Mouse (Mus musculus): ENCODE results near the gene Rabl6. TPM values are rescaled to one million over a fixed set of nuclear protein-coding genes. Genes with fewer than 3 reads are reported as not detected.

Rabl6 gene
- polyA plus RNA-seq (2017; shearing (Covaris generic)): 10 to 100 TPM; 17.0 to 20.1 TPM

- ATAC-seq: peak; percentile 82
Observed at GRCm38 (mm10) chr2:25607761-25608622, at the start of gene Rabl6. TSS of gene Rabl6 (minus strand) at chr2:25608521.

GRCm38 (mm10) chr2:25657652-25658051 lies 49.3 kb upstream of the Rabl6 start, which contains the start of gene Lcn5:
TSS of gene Lcn5 (plus strand) at chr2:25657952.
- ATAC-seq: no peak

GRCm38 (mm10) chr2:25657246-25657645 lies 48.9 kb upstream of the Rabl6 start:
- ATAC-seq: no peak

- no peak for ATAC-seq
Observed at GRCm38 (mm10) chr2:25656691-25657090, 48.4 kb upstream of the Rabl6 start.

GRCm38 (mm10) chr2:25654502-25654901 lies 46.2 kb upstream of the Rabl6 start:
- ATAC-seq: no peak

- ATAC-seq: no peak
Observed at GRCm38 (mm10) chr2:25652902-25653301, 44.6 kb upstream of the Rabl6 start, which contains the start of gene Lcn8. TSS of gene Lcn8 (plus strand) at chr2:25653120.

GRCm38 (mm10) chr2:25639890-25640289 lies 31.6 kb upstream of the Rabl6 start:
- no peak for ATAC-seq

GRCm38 (mm10) chr2:25634046-25634445 lies 25.7 kb upstream of the Rabl6 start:
- no peak for ATAC-seq

- no peak for ATAC-seq
Observed at GRCm38 (mm10) chr2:25633616-25634015, 25.3 kb upstream of the Rabl6 start.

- ATAC-seq: no peak
Observed at GRCm38 (mm10) chr2:25628738-25629137, 20.4 kb upstream of the Rabl6 start.

GRCm38 (mm10) chr2:25627811-25628210 lies 19.5 kb upstream of the Rabl6 start, which contains the start of gene Fcna:
TSS of gene Fcna (minus strand) at chr2:25628030.
- no peak for ATAC-seq

GRCm38 (mm10) chr2:25625986-25626385 lies 17.7 kb upstream of the Rabl6 start:
- no peak for ATAC-seq

- ATAC-seq: peak; percentile 41
Observed at GRCm38 (mm10) chr2:25621229-25622200, 13.2 kb upstream of the Rabl6 start, which contains the start of gene Tmem141. TSS of gene Tmem141 (minus strand) at chr2:25622005.

- no peak for ATAC-seq
Observed at GRCm38 (mm10) chr2:25620852-25621228, 12.5 kb upstream of the Rabl6 start.

GRCm38 (mm10) chr2:25620386-25620785 lies 12.1 kb upstream of the Rabl6 start:
- ATAC-seq: peak; percentile 45

GRCm38 (mm10) chr2:25617578-25617977 lies 9.3 kb upstream of the Rabl6 start, which contains the start of gene Ccdc183:
TSS of gene Ccdc183 (minus strand) at chr2:25617678.
- no peak for ATAC-seq

- no peak for ATAC-seq
Observed at GRCm38 (mm10) chr2:25616398-25616797, 8.1 kb upstream of the Rabl6 start.

GRCm38 (mm10) chr2:25608671-25609070 lies 350 bp upstream of the Rabl6 start:
- ATAC-seq: peak; percentile 44

- ATAC-seq: no peak
Observed at GRCm38 (mm10) chr2:25602526-25602925, 5.8 kb downstream of the Rabl6 start.

- ATAC-seq: no peak
Observed at GRCm38 (mm10) chr2:25600037-25600436, 8.3 kb downstream of the Rabl6 start.

- no peak for ATAC-seq
Observed at GRCm38 (mm10) chr2:25598749-25599148, 9.6 kb downstream of the Rabl6 start.

GRCm38 (mm10) chr2:25596765-25597510 lies 11.4 kb downstream of the Rabl6 start:
- ATAC-seq: no peak

Measured in CD4-positive, CD25-positive, alpha-beta regulatory T cell, adult 4 months (primary cell).